Mouse (Mus musculus) ES-E14 (cell line): ENCODE data around the gene Fcgr4. TPM values are rescaled to one million over a fixed set of nuclear protein-coding genes. Genes with fewer than 3 reads are reported as not detected.
"Not testable (repeated sequence)": the region's sequence is repeated elsewhere in the genome, so short reads cannot be mapped to it uniquely, and the experiment has no call there.

ENCODE experiments used
- DNase-seq: peaks from one replicate; pipeline ENCODE4 v3.0.0-alpha.2; 2013; ENCODE audit warnings: low read depth, low spot score
- H3K27ac ChIP-seq: 2 replicates; pipeline ENCODE4 v1.5.1; 2012; ENCODE audit warnings: low read depth, mild to moderate bottlenecking, low read length, moderate library complexity, mixed read lengths; ENCODE audit not compliant: poor library complexity, insufficient read depth, severe bottlenecking
- H3K36me3 ChIP-seq: 2 replicates; pipeline ENCODE4 v1.6.1; 2012; ENCODE audit warnings: mild to moderate bottlenecking, low read length, moderate library complexity, mixed read lengths; ENCODE audit not compliant: control insufficient read depth, poor library complexity, insufficient read depth, severe bottlenecking
- H3K4me1 ChIP-seq, 2 experiments: fragments of 150-350 bp in 1 of 2; sonication (generic) in 1 of 2; 2 replicates each; pipeline ENCODE4 v1.6.1; 2012; ENCODE audit warnings: low read length in 2 of 2, mild to moderate bottlenecking in 1 of 2, mixed read lengths in 1 of 2; ENCODE audit not compliant: control insufficient read depth in 2 of 2, insufficient read depth in 2 of 2, poor library complexity in 1 of 2
- H3K4me3 ChIP-seq, 2 experiments: fragments of 150-350 bp in 1 of 2; sonication (generic) in 1 of 2; 2 replicates each; pipeline ENCODE4 v1.5.1; 2012; ENCODE audit warnings: low read length in 2 of 2, low read depth in 1 of 2, mild to moderate bottlenecking in 1 of 2, mixed read lengths in 1 of 2; ENCODE audit not compliant: insufficient read depth in 1 of 2, poor library complexity in 1 of 2, severe bottlenecking in 1 of 2
- H3K9ac ChIP-seq: 2 replicates; pipeline ENCODE4 v1.6.1; 2012; ENCODE audit warnings: low read depth, mild to moderate bottlenecking, low read length, mixed read lengths; ENCODE audit not compliant: poor library complexity, insufficient read depth, severe bottlenecking
- H3K9me3 ChIP-seq: fragments of 150-350 bp; sonication (generic); 2 replicates; pipeline ENCODE4 v1.6.1; 2012; ENCODE audit warnings: low read depth, mild to moderate bottlenecking, low read length; ENCODE audit not compliant: control insufficient read depth, insufficient read depth
- in situ Hi-C, 2 experiments: fragments of 600-800 bp; cut with MboI; formaldehyde crosslinking; loops; one replicate each; pipeline ENCODE4 v1.15.1; 2025; ENCODE audit warnings: low sequenced_read_pairs in 2 of 2, inconsistent platforms in 1 of 2; ENCODE audit not compliant: unreplicated experiment in 2 of 2
- total RNA-seq: library from RNA; depleted of rRNA; stranded (reverse); fragments of 300-350 nt; gene quantifications from 2 replicates; pipeline ENCODE4 v1.2.3, GENCODE M21; 2012; rRNA removed

Gene Fcgr4
- total RNA-seq, 1 experiment: 0.49 TPM

DNA sequence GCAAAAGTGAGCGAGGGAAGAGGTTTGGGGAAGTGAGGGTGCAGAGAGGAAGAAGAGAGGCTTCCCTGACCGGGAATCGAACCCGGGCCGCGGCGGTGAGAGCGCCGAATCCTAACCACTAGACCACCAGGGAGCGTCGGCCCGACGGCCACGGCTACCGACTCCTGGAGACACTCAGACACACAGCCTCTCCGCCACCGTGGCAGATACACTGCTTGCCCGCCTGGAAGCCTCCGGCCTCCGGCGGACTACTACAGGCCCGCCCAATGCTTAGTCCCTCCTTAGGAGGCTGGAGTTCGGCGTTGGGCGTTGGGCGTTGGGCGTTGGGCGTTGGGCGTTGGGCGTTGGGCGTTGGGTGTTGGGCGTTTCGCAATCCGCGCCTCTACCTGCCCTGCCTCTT, 60.6 kb downstream of the Fcgr4 start:
- in situ Hi-C loops, H3K4me1 ChIP-seq, H3K9ac ChIP-seq, H3K27ac ChIP-seq, DNase-seq, H3K4me3 ChIP-seq, H3K9me3 ChIP-seq, H3K36me3 ChIP-seq: not testable (repeated sequence)

Other genes with a start within 250 kb of the Fcgr4 start
- 33.2 and 39.0 TPM in 2 replicates for gene Atf6, start 151.1 kb upstream of the Fcgr4 start, total RNA-seq
- 2.8 and 3.5 TPM in 2 replicates for gene Gm26620, start 133.9 kb upstream of the Fcgr4 start, total RNA-seq
- gene Dusp12, start 133.4 kb upstream of the Fcgr4 start, total RNA-seq: 35.0 and 47.6 TPM in 2 replicates
- 0.16 TPM in 1 of 2 replicates, not detected in the other for gene Fcrlb, start 106.0 kb upstream of the Fcgr4 start, total RNA-seq
- not detected in 2 replicates for gene Fcrla, start 91.3 kb upstream of the Fcgr4 start, total RNA-seq
- 2.4 and 4.5 TPM in 2 replicates for gene Fcgr2b, start 42.4 kb upstream of the Fcgr4 start, total RNA-seq
- 0.32 and 0.40 TPM in 2 replicates for gene Fcgr3, start 46.0 kb downstream of the Fcgr4 start, total RNA-seq
- gene Cfap126, start 95.0 kb downstream of the Fcgr4 start, total RNA-seq: not detected in 2 replicates
- 55.0 and 57.9 TPM in 2 replicates for gene Sdhc, start 131.7 kb downstream of the Fcgr4 start, total RNA-seq
- 0.36 TPM in 1 of 2 replicates, not detected in the other for gene Mpz, start 131.8 kb downstream of the Fcgr4 start, total RNA-seq
- 0.63 and 2.2 TPM in 2 replicates for gene Pcp4l1, start 177.3 kb downstream of the Fcgr4 start, total RNA-seq
- gene Nr1i3, start 195.1 kb downstream of the Fcgr4 start, total RNA-seq: 0.71 and 1.2 TPM in 2 replicates
- gene Tomm40l, start 203.6 kb downstream of the Fcgr4 start, total RNA-seq: 22.0 and 27.5 TPM in 2 replicates
- gene Apoa2, start 206.1 kb downstream of the Fcgr4 start, total RNA-seq: 0.98 and 2.0 TPM in 2 replicates
- 0.62 and 0.63 TPM in 2 replicates for gene Fcer1g, start 215.4 kb downstream of the Fcgr4 start, total RNA-seq
- gene Adamts4, start 231.5 kb downstream of the Fcgr4 start, total RNA-seq: 3.9 and 4.5 TPM in 2 replicates
- gene Ndufs2, start 232.5 kb downstream of the Fcgr4 start, total RNA-seq: 175 and 229 TPM in 2 replicates